Mouse (Mus musculus): ENCODE results near the gene Ksr1.
A peak's percentile ranks its signal among the peaks of the same experiment; 100 is the strongest.

The Ksr1 gene

GRCm38 (mm10) chr11:79122556-79122955, 23.7 kb downstream of the Ksr1 start:
- no peak for DNase-seq

- DNase-seq, result no peak
Measured at GRCm38 (mm10) chr11:79120087-79120486, 26.1 kb downstream of the Ksr1 start.

- no peak for DNase-seq
Measured at GRCm38 (mm10) chr11:79118918-79119377, 27.3 kb downstream of the Ksr1 start.

- no peak for DNase-seq
Measured at GRCm38 (mm10) chr11:79116665-79117064, 29.5 kb downstream of the Ksr1 start.

DNA sequence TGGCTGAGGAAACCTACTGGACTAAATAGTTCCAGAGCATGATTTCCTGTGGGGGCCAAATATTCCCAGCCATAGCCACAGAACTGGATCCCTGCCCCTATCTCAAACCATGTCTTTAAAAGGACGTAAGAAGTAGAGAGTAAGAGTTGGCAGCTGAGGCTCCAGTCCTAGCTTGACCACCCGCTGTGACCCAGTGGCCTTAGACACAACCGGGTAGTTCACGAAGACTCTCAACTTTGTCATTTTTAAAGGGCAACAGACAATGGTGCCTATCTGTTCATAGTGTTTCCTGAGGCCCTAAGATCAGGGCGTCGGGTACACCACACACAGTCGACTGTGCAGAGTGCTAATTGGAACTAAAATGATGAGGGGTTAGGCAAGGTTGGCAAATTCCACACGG, 30.5 kb downstream of the Ksr1 start:
- no peak for DNase-seq

DNA sequence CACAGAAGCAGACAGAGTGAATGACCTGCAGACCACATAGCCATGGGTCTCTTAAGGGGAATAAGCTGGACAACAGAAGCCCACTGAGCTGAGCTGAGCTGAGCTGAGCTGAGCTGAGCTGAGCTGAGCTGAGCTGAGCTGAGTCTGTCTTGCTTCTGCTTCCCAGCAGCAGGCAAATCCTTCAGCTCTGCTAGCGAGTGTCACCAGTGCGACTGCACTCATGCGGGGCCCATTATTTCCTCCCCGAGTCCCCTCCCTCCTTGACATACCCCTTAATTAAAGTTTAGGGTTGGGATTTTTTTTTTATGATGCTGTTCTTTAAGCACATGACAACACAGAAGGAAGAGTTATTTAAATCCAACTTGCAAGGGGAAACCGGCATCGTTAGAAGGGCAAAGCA, 32.1 kb downstream of the Ksr1 start:
- no peak for DNase-seq

DNA sequence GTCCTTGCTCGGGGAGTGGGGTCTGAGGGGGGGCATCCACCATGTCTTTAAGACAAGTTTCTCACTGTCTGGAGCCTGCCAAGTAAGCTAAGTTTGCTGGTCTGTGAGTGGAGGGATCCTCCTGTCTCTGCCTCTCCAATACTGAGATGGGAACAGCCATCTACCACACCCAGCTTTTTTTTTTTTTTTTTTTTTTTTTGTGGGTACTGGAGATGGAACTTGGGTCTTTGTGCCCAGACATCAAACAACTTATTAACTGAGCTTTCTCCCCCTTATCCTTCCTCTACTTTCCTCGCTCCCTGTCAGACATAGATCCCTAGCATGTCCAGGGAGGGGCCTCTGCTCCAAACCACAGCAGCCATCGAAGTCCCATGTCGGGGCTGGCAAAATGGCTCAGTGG, 32.8 kb downstream of the Ksr1 start:
- no peak for DNase-seq

GRCm38 (mm10) chr11:79112559-79113302, 33.5 kb downstream of the Ksr1 start:
- DNase-seq, result no peak

GRCm38 (mm10) chr11:79111864-79112558, 34.2 kb downstream of the Ksr1 start:
- no peak for DNase-seq

DNA sequence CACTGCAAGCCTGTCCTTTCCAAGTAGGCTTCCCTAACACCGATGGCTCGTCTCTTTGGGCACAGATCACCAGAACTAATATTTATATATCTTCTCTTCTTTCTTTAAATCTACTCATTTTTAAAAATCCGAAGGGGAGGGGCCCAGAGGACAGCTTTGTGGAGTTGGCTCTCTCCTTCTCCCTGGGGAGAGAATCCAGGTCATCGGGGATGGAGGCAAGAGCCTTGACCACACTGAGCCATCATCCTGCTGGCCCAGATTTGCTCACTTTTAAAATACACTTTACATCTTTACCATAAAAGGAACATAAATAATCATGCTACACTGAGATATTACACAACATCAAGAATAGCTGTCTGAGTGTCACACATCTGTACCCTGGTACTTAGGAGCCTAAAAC, 35.8 kb downstream of the Ksr1 start:
- DNase-seq, result no peak

DNA sequence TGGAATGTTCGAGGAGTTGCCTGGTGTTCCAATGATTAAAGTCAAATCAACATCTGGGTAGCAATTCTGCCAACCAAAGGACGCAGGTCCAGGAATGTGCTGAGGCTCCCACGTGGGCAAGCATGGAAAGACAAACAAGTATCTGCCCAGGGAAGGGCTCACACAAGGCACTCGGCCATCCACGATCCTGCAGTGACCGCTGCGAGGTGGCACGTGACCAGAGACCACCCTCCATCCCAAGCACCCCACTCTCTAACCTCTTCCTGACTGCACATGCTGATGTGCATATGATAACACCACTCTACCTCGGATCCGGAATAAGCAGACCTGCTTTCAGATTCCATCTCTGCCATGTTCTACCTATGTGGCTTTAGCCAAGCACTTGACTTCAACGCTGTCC, 38.3 kb downstream of the Ksr1 start:
- no peak for DNase-seq

DNA sequence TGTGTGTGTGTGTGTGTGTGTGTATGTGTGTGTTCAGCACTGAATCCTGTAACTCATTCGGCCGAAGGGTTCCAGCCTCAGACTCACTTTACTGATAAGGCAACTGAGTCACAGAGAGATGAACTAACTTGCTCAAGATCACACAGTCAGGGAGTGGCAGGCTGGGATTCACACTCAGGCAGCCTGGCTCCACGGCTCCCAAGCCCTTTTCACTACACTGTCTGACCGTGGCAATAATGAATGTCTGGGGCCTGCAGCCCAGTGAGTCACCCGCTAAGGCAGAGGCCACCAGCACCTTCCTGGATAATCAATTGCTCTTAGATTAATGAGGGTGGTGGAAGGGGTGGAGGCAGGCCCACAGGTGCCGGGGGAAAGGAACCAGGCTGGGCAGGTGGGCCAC, 41.2 kb downstream of the Ksr1 start:
- DNase-seq, result no peak

GRCm38 (mm10) chr11:79104538-79104937, 41.7 kb downstream of the Ksr1 start:
- DNase-seq, result no peak

GRCm38 (mm10) chr11:79104096-79104495, 42.1 kb downstream of the Ksr1 start:
- DNase-seq, result no peak

- DNase-seq, result no peak
Measured at GRCm38 (mm10) chr11:79103461-79103869, 42.7 kb downstream of the Ksr1 start.

GRCm38 (mm10) chr11:79102280-79102679, 43.9 kb downstream of the Ksr1 start:
- DNase-seq, result no peak

DNA sequence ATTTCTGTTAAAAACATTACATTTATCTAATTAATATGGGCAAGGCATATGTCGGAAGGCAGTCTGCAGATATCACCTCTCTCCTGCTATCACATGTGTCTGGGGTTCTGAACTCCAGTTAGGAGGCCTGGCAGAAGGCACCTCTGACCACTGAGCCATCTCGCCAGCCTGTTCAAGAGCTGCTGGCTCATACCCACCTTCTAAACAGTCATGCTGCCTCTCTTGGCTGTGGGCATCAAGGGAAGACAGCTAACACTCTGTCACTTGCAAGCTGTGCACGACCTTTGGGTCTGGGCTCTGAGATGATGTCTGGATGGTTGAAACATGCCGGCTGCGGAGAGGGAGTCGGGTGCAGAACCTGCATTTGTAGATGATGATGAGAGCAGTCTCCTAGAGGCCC, 44.6 kb downstream of the Ksr1 start:
- no peak for DNase-seq

DNA sequence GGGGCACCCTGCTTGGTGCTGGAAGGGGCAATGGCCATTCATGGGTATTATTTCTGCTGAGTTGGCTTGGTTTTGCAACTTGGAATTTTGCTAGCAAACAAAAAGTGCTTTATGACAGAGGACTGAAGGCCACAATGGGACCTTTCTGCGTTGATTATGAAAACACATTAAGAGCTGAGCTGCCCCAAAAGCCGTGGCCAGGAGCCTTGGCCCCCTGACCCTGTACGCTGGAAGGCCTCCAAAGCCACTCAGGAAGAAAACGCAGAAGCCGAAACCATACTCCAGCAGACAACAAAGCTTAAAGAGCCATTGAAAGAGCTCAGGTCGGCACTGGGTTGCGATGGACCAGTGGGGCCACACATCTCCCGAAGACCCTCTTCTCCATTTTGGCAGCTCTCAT, 47.2 kb downstream of the Ksr1 start:
- DNase-seq, result peak in 1 of 2 experiments; percentile 32

DNA sequence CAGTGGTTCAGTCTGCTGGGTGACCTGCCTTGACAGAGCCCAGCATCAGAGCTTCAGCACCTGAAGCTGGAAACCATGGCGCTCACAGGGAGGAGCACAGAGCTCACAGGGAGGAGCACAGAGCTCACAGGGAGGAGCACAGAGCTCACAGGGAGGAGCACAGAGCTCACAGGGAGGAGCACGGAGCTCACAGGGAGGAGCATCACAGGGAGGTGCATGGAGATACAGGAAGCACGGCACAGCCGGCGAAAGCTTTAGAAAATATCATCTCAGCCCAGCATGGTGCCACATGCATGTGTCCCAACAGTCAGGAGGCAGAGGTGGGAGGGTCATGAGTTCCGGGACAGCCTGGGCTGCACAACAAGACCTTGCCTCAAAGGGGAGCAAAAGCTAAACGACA, 48.5 kb downstream of the Ksr1 start:
- DNase-seq, result no peak

DNA sequence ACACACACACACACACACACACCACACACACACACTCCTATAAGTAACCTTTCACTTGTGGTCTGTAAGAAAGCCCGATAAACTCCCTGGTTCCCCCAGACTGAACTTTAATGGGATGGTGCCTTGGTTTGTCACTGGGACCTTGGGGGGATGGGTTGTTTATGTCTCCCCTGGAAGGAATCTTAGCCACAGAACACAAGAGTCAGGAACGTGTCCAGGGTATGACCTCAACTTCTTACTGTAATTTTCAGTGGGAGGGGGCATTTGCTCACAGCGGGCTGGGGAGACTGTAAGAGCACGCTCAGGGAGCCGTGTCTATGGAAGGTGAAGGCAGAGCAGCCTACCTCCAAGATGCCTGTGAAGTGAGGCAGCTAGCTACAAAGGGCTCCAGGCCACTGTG, 49.5 kb downstream of the Ksr1 start:
- DNase-seq, result no peak

- DNase-seq, result no peak
Measured at GRCm38 (mm10) chr11:79095713-79096112, 50.5 kb downstream of the Ksr1 start.

GRCm38 (mm10) chr11:79094727-79095126, 51.5 kb downstream of the Ksr1 start:
- DNase-seq, result peak; percentile 36 to 41

- DNase-seq, result no peak
Measured at GRCm38 (mm10) chr11:79093986-79094695, 52.1 kb downstream of the Ksr1 start.

GRCm38 (mm10) chr11:79093386-79093906, 52.8 kb downstream of the Ksr1 start:
- no peak for DNase-seq

All from kidney, adult 8-10 months (tissue).